Mouse (Mus musculus) liver, postnatal 0 days (tissue): ENCODE measurements around the gene Urad. TPM values are rescaled to one million over a fixed set of nuclear protein-coding genes. Genes with fewer than 3 reads are reported as not detected.

ENCODE experiments used
- ATAC-seq: fragments of 200-750 bp; cut with Nextera tagmentation; 2 replicates; pipeline ENCODE4 v1.8.0; 2017; ENCODE audit warnings: mild to moderate bottlenecking, moderate library complexity
- DNase-seq: peaks from one replicate; pipeline ENCODE4 v3.0.0-alpha.2; 2016
- H3K27ac ChIP-seq: fragments of 300-500 bp; sonication (generic); 2 replicates; pipeline ENCODE4 v1.5.1; 2014; ENCODE audit warnings: antibody characterized with exemption, moderate library complexity, mild to moderate bottlenecking, low read depth
- H3K27me3 ChIP-seq: fragments of 300-500 bp; sonication (generic); 2 replicates; pipeline ENCODE4 v1.6.1; 2014; ENCODE audit warnings: low read length, control low read depth, mixed read lengths; ENCODE audit not compliant: insufficient read depth
- H3K36me3 ChIP-seq: fragments of 300-500 bp; sonication (generic); replicated peaks from 2 replicates; pipeline ENCODE4 v1.6.1; 2014; ENCODE audit warnings: mild to moderate bottlenecking, control low read depth, low read length, moderate library complexity, mixed read lengths; ENCODE audit not compliant: insufficient read depth
- H3K4me1 ChIP-seq: fragments of 300-500 bp; sonication (generic); 2 replicates; pipeline ENCODE4 v1.6.1; 2014; ENCODE audit warnings: antibody characterized with exemption, mild to moderate bottlenecking, control low read depth; ENCODE audit not compliant: insufficient read depth
- H3K4me2 ChIP-seq: fragments of 300-500 bp; sonication (generic); 2 replicates; pipeline ENCODE4 v1.6.1; 2014; ENCODE audit warnings: low read depth, mild to moderate bottlenecking, low read length, moderate library complexity, mixed read lengths
- H3K4me3 ChIP-seq: fragments of 300-500 bp; sonication (generic); 2 replicates; pipeline ENCODE4 v1.5.1; 2014; ENCODE audit warnings: low read depth, low read length
- H3K9ac ChIP-seq: fragments of 300-500 bp; sonication (generic); replicated peaks from 2 replicates; pipeline ENCODE4 v1.6.1; 2014; ENCODE audit warnings: mild to moderate bottlenecking, moderate library complexity
- H3K9me3 ChIP-seq: fragments of 300-500 bp; sonication (generic); 2 replicates; pipeline ENCODE4 v1.6.1; 2016; ENCODE audit warnings: mild to moderate bottlenecking, control low read depth, low read length, mixed read lengths
- CTCF ChIP-seq: sonication (generic); IDR thresholded peaks from 2 replicates; pipeline ENCODE4 v1.5.1; 2016; ENCODE audit warnings: antibody characterized with exemption, low read depth
- EP300 ChIP-seq: IDR thresholded peaks from 2 replicates; pipeline ENCODE4 v1.6.1; 2016; ENCODE audit warnings: antibody characterized with exemption, low read depth, mild to moderate bottlenecking
- WGBS: fragments of 180-500 bp; shearing (Covaris S2); extraction: QIAGEN DNeasy Blood & Tissue Kit; methylation state at CpG from one replicate; pipeline ENCODE4 v1.1.7; 2014; ENCODE audit not compliant: insufficient replicate concordance; 5-methylcytosine and 5-hydroxymethylcytosine counted together
- polyA plus RNA-seq: library from polyadenylated mRNA; unstranded; fragments of >200 nt; fragmentation: Nextera tagmentation; extraction: Ambion mirVana; gene quantifications from 2 replicates; pipeline ENCODE4 v1.2.1, GENCODE M21; 2015

Urad gene
- polyA plus RNA-seq, 1 experiment from 2014 or later: 35.9 TPM

GRCm38 (mm10) chr5:147305856-147306637 is 16.2 kb downstream of the Urad start:
- under 1% methylated on average over 58 of the region's 58 CpGs for WGBS
- TF ChIP-seq CTCF: no peak
- TF ChIP-seq EP300: no peak
- no peak overlapping the region for H3K27ac ChIP-seq
- no peak overlapping the region for H3K4me2 ChIP-seq
- H3K4me3 ChIP-seq: peak overlapping the region; percentile 17; the same call in 1 of the 2 replicates
- H3K27me3 ChIP-seq: peaks cover 97% of the 10 kb centered on the region
- H3K9me3 ChIP-seq: no peaks in the 10 kb centered on the region
- H3K9ac ChIP-seq: no peak overlapping the region
- ATAC-seq: no peak
- peaks cover 6% of the 10 kb centered on the region; the same call in 1 of the 2 replicates for H3K4me1 ChIP-seq
- DNase-seq: peak; percentile 17
- H3K36me3 ChIP-seq: no peaks in the 10 kb centered on the region

GRCm38 (mm10) chr5:147305166-147305565 is 17.1 kb downstream of the Urad start:
- Histone ChIP-seq H3K9me3 (no peaks in the 10 kb centered on the region), H3K4me1 (peaks cover 12% of the 10 kb centered on the region), H3K9ac (no peak overlapping the region), H3K4me2 (no peak overlapping the region), H3K27me3 (peaks cover 97% of the 10 kb centered on the region), H3K36me3 (no peaks in the 10 kb centered on the region), H3K27ac (no peak overlapping the region), H3K4me3 (no peak overlapping the region)
- DNase-seq (no peak), ATAC-seq (no peak)
- 4% methylated on average over 16 of the region's 16 CpGs for WGBS
- TF ChIP-seq EP300: no peak
- no peak for TF ChIP-seq CTCF

- Histone ChIP-seq H3K4me1 (peaks cover 17% of the 10 kb centered on the region), H3K4me2 (no peak overlapping the region), H3K9ac (no peak overlapping the region), H3K4me3 (no peak overlapping the region), H3K36me3 (no peaks in the 10 kb centered on the region), H3K27ac (no peak overlapping the region), H3K27me3 (peaks cover 99% of the 10 kb centered on the region), H3K9me3 (no peaks in the 10 kb centered on the region)
- TF ChIP-seq CTCF (no peak), EP300 (no peak)
- ATAC-seq (no peak), DNase-seq (peak; percentile 12)
- WGBS: 2% methylated on average over 54 of the region's 54 CpGs
Measured at GRCm38 (mm10) chr5:147304276-147305155, 17.7 kb downstream of the Urad start.

- TF ChIP-seq CTCF (no peak), EP300 (no peak)
- H3K9ac ChIP-seq: no peak overlapping the region
- H3K9me3 ChIP-seq: no peaks in the 10 kb centered on the region
- H3K4me3 ChIP-seq: no peak overlapping the region
- peaks cover 17% of the 10 kb centered on the region for H3K4me1 ChIP-seq
- ATAC-seq (no peak), DNase-seq (peak; percentile 12)
- H3K27ac ChIP-seq: no peak overlapping the region
- H3K4me2 ChIP-seq: no peak overlapping the region
- peaks cover 97% of the 10 kb centered on the region for H3K27me3 ChIP-seq
- WGBS: 10% methylated on average over 13 of the region's 13 CpGs
- no peaks in the 10 kb centered on the region for H3K36me3 ChIP-seq
Measured at GRCm38 (mm10) chr5:147302746-147303400, 19.4 kb downstream of the Urad start.

- no peak for TF ChIP-seq CTCF
- no peak for TF ChIP-seq EP300
- ATAC-seq (no peak), DNase-seq (no peak)
- Histone ChIP-seq H3K36me3 (no peaks in the 10 kb centered on the region), H3K9me3 (no peaks in the 10 kb centered on the region), H3K4me3 (no peak overlapping the region), H3K9ac (no peak overlapping the region), H3K4me1 (peaks cover 15% of the 10 kb centered on the region), H3K27ac (no peak overlapping the region), H3K27me3 (peaks cover 92% of the 10 kb centered on the region), H3K4me2 (no peak overlapping the region)
- WGBS: 14% methylated on average over 8 of the region's 8 CpGs
Measured at GRCm38 (mm10) chr5:147302141-147302540, 20.1 kb downstream of the Urad start.

- ATAC-seq (no peak), DNase-seq (peak; percentile 16)
- peaks cover 88% of the 10 kb centered on the region for H3K27me3 ChIP-seq
- no peaks in the 10 kb centered on the region for H3K36me3 ChIP-seq
- H3K27ac ChIP-seq: no peak overlapping the region
- H3K9ac ChIP-seq: no peak overlapping the region
- no peak overlapping the region for H3K4me2 ChIP-seq
- peaks cover 15% of the 10 kb centered on the region for H3K4me1 ChIP-seq
- TF ChIP-seq EP300: no peak
- no peak for TF ChIP-seq CTCF
- H3K9me3 ChIP-seq: no peaks in the 10 kb centered on the region
- 5% methylated on average over 10 of the region's 10 CpGs for WGBS
- no peak overlapping the region for H3K4me3 ChIP-seq
Measured at GRCm38 (mm10) chr5:147301781-147302070, 20.5 kb downstream of the Urad start.
